Mouse (Mus musculus): ENCODE measurements around the gene Ptpn14.

- TF ChIP-seq CTCF (IDR thresholded peaks at IDR 0.05; ENCODE audit: low read depth): no peak
- no peak for TF ChIP-seq EP300 (IDR thresholded peaks at IDR 0.05; ENCODE audit: low read depth)
Observed at GRCm38 (mm10) chr1:189858377-189858776, 130.3 kb downstream of the Ptpn14 start.
